Mouse (Mus musculus): ENCODE results near the gene Aldh3b3.

DNA sequence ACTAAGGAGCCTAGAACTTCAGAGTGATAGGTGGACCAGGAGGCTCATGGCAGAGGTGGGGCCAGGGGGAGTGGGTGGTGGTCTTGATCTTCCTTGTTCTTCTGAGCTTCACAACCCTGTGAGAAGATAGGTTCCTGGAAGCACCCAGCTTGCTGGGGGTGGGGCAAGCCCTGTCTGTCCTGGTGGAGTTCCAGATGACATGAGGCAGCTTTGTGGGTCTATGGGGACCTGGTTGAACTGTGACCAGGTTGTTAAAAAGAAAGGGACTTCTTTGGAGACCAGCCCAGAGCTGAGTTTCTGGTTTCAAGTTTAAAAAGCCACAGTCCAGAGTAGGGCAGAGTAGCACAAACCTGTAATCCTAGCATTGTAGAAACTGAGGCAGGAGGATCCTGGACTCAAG, 585 bp downstream of the Aldh3b3 start:
- TF ChIP-seq CTCF (IDR thresholded peaks at IDR 0.05) (no peak), EP300 (IDR thresholded peaks at IDR 0.05) (no peak)
